In the genomic region with DNA sequence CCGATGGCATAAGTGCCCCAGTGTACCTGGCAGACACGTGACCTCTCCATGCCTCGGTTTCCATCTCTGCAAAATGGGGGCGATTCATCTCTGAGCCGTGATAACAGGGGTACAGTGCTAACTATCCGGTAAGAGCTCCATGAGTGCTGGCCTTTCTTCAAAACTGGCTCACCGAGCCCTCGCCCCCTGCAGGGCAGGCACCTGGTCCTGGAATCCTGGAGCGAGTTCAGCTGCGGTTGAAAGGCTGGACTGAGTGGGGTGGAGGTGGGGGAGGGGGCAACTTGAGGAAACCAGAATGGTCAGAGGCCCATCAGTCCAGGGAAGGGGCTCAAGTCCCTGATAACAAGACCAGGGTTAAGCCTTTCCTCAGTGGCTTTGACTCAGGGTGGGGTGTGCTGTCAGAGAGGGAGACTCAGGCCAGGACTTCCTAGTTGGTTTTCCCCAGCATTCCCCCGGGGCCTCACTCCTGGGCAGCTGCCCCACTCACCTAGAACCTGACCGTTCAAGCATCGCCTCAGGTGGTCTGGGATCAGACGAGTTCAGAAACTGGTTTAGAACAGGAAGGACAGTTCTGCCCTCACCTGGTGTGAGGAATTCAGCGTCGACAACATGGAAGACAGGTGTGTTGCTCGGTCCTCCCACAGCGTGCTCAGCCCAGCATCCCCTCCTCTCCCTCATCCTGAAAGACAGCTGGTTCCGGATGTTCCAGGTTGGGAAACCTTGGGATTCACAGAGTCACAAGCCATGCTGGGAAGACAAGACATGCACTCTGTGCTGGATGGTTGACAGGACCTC, we compare ENCODE assay signal across 9 mouse cellular contexts. TPM values are rescaled to one million over a fixed set of nuclear protein-coding genes. Genes with fewer than 3 reads are reported as not detected.
DNase-seq lines count a peak whose midpoint lies in the region; ATAC-seq lines count a peak whose summit lies in the region.
"Had no signal": no experiment of that assay in that cellular context is flagged by ENCODE, and none has a peak within 500 bp of the region (broad histone marks: within the 10 kb centered on the region; RNA-seq: fewer than 3 reads in every experiment).

No protein-coding gene starts in this region.

- 17% methylated on average over 19 of the region's 19 CpGs for WGBS in heart, embryonic 11.5 days (ENCODE audit: insufficient replicate concordance)
- 19% methylated on average over 19 of the region's 19 CpGs for WGBS in limb, embryonic 12.5 days

- DNase-seq in heart, adult 18-20 months: no peak
- peak; percentile 16 to 44 for DNase-seq in urinary bladder, postnatal 4 days (ENCODE audit: low spot score in 2 of 2)
- DNase-seq in urinary bladder, postnatal 14 days (ENCODE audit: low spot score): no peak
- DNase-seq in left cerebral cortex, adult 8-10 months (ENCODE audit: low spot score in 2 of 2): no peak
- no peak for DNase-seq in adipocyte (ENCODE audit: low spot score)

- no peaks in the 10 kb centered on the region for H3K9me3 ChIP-seq in heart, embryonic 11.5 days (replicated peaks; ENCODE audit: control insufficient read depth, low read length)
- H3K9me3 ChIP-seq in limb, embryonic 12.5 days: no peaks in the 10 kb centered on the region

- no peak overlapping the region for H3K27ac ChIP-seq in heart, embryonic 11.5 days (ENCODE audit: low read depth, low read length)
- H3K27ac ChIP-seq in limb, embryonic 12.5 days: no peak overlapping the region

- ATAC-seq in heart, embryonic 11.5 days (replicated peaks; ENCODE audit: insufficient number of reproducible peaks, low FRiP score, low TSS enrichment): 0 out of 2 replicates have a peak, but pooled peaks have one; percentile 13
- peak; percentile 40 for ATAC-seq in limb, embryonic 12.5 days (ENCODE audit: insufficient number of reproducible peaks, insufficient read depth, low FRiP score, low TSS enrichment, low read depth)
- ATAC-seq in monocyte, adult 5-6 weeks (replicated peaks; ENCODE audit: insufficient number of reproducible peaks, low FRiP score, low TSS enrichment, poor library complexity, severe bottlenecking): no peak

- H3K4me1 ChIP-seq in heart, embryonic 11.5 days (ENCODE audit: control insufficient read depth, insufficient read depth, low read length): no peaks in the 10 kb centered on the region
- H3K4me1 ChIP-seq in limb, embryonic 12.5 days (replicated peaks): peaks cover 40% of the 10 kb centered on the region

- H3K9ac ChIP-seq in heart, embryonic 11.5 days (ENCODE audit: low read depth, low read length): no peak overlapping the region
- peak overlapping the region; percentile 52; the same call in 1 of the 2 replicates for H3K9ac ChIP-seq in limb, embryonic 12.5 days (replicated peaks)

- H3K4me2 ChIP-seq in heart, embryonic 11.5 days: peak overlapping the region; percentile 84
- H3K4me2 ChIP-seq in limb, embryonic 12.5 days: peak overlapping the region; percentile 98

- H3K27me3 ChIP-seq in heart, embryonic 11.5 days (ENCODE audit: control insufficient read depth, insufficient read depth, low read length): peaks cover 39% of the 10 kb centered on the region
- H3K27me3 ChIP-seq in limb, embryonic 12.5 days: peaks cover 22% of the 10 kb centered on the region

- no peaks in the 10 kb centered on the region for H3K36me3 ChIP-seq in heart, embryonic 11.5 days (ENCODE audit: control insufficient read depth, insufficient read depth, low read length)
- no peaks in the 10 kb centered on the region for H3K36me3 ChIP-seq in limb, embryonic 12.5 days

- H3K4me3 ChIP-seq in heart, embryonic 11.5 days (ENCODE audit: low read depth, low read length): peak overlapping the region; percentile 50
- peak overlapping the region; percentile 50 for H3K4me3 ChIP-seq in limb, embryonic 12.5 days (replicated peaks)

RNA-seq across cellular contexts. Expression of a gene that starts 1.0 kb away (rescaled TPM):
- 11.7 TPM in 2 replicates for polyA plus RNA-seq in heart, embryonic 11.5 days (2014; fragmentation: Nextera tagmentation; extraction: Ambion mirVana)
- total RNA-seq in heart, adult 18-20 months (2021): under 1 TPM; 0.69 to 0.94 TPM
- polyA plus RNA-seq in limb, embryonic 12.5 days (2016; fragmentation: Nextera tagmentation; extraction: Ambion mirVana): 2.3 and 2.7 TPM in 2 replicates
- 100 to 1,000 TPM; 133 to 145 (median 140) TPM for total RNA-seq in left cerebral cortex, adult 8-10 months (2022)
- 62.1 to 93.8 TPM (median 74.6 TPM) in 3 replicates for total RNA-seq in monocyte, adult 5-6 weeks (2017)
- polyA plus RNA-seq: C2C12 had no signal

RNA-seq across cellular contexts. Expression of a gene that starts 41.5 kb away (rescaled TPM):
- polyA plus RNA-seq in heart, embryonic 11.5 days (2014; fragmentation: Nextera tagmentation; extraction: Ambion mirVana): 14.9 and 15.6 TPM in 2 replicates
- 10 to 100 TPM; 13.2 to 14.2 TPM for total RNA-seq in heart, adult 18-20 months (2021)
- polyA plus RNA-seq in limb, embryonic 12.5 days (2016; fragmentation: Nextera tagmentation; extraction: Ambion mirVana): 17.5 and 18.5 TPM in 2 replicates
- 10 to 100 TPM; 24.2 to 26.1 (median 24.7) TPM for total RNA-seq in left cerebral cortex, adult 8-10 months (2022)
- total RNA-seq in monocyte, adult 5-6 weeks (2017): 12.2 to 24.3 TPM (median 13.7 TPM) in 3 replicates

Comparison
In these comparisons a context has a peak if more than half of its experiments do, and no peak if none do; other contexts are left out.
1. DNase-seq: peak in urinary bladder, postnatal 4 days (2 of 2); none in heart, adult 18-20 months (0 of 2), urinary bladder, postnatal 14 days (single experiment), left cerebral cortex, adult 8-10 months (0 of 2) and adipocyte (single experiment).
2. RNA of a gene that starts 1.0 kb away (total RNA-seq): 133 to 145 TPM in left cerebral cortex, adult 8-10 months and 62.1 to 93.8 TPM in monocyte, adult 5-6 weeks; 0.69 to 0.94 TPM in heart, adult 18-20 months; every median in the first group is over 10 times any median in the second.